Mouse (Mus musculus) liver, embryonic 14.5 days (tissue): ENCODE measurements around the gene Acvr1.

Experiments
- CTCF ChIP-seq: IDR thresholded peaks from 2 replicates; pipeline ENCODE4 v1.5.1; 2016; ENCODE audit warnings: antibody characterized with exemption, low read depth, control low read depth
- EP300 ChIP-seq: IDR thresholded peaks from 2 replicates; pipeline ENCODE4 v1.6.1; 2016; ENCODE audit warnings: antibody characterized with exemption, low read depth

- TF ChIP-seq CTCF (no peak), EP300 (no peak)
Observed at GRCm38 (mm10) chr2:58533521-58534001, 33.4 kb downstream of the Acvr1 start.
